Mouse (Mus musculus): ENCODE measurements around the gene Vps36.
A peak's percentile ranks its signal among the peaks of the same experiment; 100 is the strongest.

Vps36 gene

DNA sequence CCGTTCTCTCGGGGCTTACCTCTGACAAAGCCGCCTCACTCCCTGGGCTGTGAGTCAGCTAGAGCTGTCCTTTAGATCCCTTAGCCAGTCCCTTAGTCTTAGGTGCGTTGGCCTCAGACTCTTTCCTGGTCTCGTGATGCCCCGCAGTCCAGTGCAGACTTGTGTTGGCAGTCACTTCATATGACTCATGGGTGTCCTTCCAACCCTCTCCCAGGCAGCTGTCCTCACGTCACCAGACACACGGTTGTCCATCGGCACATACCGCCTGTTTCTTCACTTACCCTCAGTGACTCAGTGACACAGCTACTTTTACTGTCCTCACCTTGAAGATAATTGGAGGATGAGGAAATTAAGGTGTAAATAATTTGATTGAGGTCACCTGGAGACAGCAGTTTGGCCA lies 22.2 kb downstream of the Vps36 start:
- no peak for DNase-seq

DNA sequence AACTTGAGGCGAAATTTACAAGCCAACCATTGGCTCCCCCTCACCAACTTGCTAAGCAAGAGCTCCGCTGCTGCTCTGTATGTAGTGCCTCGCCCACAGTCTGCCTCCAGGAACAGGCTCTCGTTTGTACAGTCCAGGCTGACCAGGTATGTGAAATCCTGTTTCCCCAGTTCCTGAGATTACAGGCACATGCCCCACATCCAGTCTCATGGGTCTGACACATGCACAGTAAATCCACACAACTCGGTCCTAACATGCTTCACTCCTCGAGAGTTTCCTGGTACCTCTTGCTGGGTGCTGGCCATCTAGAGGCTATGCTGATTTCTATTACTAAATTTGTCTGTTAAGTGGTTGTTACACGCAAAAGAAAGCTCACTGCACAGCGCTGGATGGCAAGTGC lies 33.8 kb downstream of the Vps36 start:
- no peak for DNase-seq

DNA sequence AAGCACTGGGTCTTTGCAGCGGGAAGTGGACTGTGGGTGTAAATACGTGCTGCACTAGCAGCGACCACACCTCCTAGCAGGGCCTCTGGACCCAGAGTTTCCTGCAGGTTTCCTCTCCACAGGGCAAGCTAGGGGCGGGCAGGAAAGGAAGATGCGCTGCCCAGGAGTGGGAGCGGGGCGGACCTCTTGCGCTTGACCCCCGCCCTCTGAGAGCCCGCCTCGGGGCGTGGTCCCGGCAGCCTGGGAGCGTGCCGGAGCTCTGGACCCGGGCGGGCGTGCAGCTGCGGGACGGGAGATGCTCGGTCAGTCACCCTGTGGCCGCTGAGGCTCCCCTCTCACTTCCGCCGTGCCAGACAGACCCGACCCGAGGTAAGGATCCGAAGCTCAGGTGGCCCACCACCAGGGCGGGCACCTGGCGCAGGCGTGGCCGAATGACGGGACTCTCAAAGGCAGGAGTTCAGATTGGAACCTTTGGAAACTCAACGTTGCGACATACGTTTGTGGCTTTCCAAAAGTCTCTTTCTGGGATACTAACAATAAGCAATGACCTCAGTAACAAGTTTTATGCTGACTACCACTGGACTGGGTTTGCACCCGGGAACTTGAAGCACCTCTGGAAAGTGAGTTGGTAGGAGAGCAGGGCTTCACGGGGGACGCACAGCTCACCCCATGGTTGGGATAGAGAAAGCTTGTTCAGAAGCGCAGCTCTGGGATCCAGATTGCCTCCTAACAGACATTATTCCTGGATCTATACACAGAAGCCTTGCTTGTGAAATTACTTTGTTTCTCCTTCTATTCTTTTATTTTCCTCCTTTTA lies 34.7 kb downstream of the Vps36 start, which contains the start of gene Thsd1:
Gene Thsd1, plus strand, starts transcription at position 253 of the 817 bp plus-strand sequence.
- DNase-seq = peak; percentile 65

DNA sequence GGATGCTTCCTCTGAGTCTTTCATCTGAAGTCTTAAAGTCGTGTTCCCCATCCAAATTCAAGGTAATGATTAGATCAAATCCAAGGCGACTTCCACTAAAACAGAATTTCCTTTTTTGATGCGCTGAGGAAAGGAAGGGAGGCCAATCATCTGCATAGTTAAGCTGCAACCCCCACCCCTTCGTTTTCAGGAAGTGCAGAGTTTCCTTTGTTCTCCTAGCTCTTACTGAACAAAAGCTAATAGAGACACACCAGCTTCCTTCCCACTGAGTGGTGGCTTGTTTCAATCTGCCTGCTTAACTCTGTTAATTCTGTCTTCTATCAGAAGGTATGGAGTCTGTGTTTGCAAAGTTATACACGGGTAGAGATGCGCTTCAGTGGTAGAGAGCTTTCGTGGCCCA lies 36.0 kb downstream of the Vps36 start:
- peak; percentile 17 for DNase-seq

DNA sequence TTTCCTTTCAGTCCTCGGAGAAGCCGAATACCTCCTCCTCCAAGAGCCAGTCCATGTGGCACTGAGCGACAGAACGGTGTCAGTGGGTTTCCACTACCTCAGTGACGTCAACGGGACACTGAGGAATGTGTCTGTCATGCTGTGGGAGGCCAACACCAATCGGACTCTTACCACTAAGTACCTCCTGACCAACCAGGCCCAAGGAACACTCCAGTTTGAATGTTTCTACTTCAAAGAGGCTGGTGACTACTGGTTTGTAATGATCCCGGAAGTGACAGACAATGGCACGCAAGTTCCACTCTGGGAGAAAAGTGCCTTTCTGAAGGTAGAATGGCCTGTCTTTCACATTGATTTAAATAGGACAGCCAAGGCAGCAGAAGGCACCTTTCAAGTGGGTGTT lies 50.4 kb downstream of the Vps36 start:
- DNase-seq = no peak

DNA sequence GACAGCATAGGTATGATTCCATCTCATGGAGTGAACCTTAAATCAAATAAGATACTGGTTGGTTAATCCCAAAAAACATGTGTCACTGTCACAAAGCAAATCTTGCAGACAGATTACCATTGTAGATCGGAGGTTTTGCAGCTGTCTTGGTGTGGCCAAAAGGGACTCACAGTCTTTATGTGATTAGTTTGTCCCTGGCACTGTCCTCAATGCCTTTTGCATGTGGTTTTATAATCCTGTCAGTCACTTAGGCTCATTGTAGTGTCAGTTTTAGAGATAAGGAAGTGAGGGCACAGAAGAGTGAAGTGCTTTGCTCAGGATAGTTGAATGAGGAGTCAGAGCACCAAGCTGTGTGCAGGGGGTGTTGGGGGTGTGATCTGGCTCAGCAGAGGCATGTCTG lies 53.1 kb downstream of the Vps36 start:
- DNase-seq = no peak

DNA sequence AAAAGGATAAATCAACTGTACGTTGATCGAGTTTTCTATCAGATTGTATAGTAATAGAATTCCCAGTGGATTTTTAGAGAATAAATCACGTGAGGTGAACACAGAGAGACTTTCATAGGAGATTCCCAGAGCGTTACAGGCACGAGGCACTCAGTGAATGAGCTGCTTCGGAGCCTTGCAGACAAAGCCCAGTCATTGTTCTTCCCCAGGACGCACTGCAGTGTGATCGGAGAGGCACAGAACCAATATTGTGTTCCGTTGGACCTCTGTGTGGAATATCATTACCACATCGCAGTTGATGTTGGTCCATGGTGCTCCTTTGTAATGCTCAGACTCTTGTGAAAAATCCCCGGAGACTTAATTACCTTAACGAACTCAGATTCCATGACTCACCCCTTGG lies 55.3 kb downstream of the Vps36 start:
- no peak for DNase-seq

DNA sequence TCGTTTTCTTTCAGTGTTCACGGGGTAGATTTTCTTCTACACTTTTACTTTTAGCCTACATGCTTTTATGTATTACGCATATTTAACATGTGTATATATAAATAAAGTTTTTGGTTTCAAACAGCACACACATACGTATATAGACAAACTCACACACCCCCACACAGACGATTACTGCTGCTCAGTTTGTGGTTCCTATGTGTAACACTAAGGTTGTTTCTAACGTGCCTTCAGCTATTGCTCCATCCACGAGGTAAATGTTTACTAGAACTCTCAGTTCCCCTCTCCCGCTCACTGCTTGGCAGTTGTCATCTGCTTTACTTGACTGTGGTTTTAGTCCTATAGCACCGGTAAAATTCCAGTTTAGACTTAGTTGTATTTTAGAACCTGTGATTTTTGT lies 56.5 kb downstream of the Vps36 start:
- DNase-seq = no peak

DNA sequence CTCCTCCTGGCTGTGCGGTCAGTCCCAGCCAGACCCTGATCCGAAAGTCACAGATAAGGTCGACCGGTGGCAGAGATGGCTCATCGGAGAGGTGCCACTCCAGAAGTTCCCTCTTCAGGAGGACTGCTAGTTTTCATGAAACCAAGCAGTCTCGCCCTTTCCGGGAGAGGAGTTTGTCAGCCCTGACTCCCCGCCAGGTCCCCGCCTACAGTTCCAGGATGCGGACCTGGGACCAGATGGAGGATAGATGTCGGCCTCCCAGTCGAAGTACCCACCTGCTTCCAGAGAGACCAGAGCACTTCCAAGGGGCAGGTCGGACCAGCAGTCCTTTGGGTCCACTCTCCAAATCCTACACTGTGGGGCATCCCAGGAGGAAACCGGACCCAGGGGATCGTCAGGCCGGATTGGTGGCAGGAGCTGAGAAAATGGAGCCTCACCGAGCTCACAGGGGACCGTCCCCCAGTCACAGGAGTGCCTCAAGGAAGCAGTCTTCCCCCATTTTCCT lies 66.4 kb downstream of the Vps36 start:
- no peak for DNase-seq

DNA sequence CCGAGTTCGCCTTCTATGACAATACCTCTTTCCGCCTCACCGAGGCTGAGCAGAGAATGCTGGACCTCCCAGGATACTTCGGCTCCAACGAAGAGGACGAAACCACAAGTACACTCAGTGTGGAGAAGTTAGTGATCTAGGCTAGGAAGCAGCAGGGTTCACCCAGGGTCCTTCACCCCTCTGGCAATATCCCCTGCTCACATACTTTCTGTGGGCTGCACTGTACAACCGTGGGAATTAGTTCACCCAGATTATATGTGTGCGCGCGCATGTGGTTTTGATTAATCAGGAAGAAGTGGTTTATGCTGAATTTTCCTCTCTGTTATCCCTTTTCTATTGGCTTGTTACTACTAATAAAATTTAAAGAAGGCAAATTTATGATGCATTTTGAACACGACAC lies 66.9 kb downstream of the Vps36 start:
- DNase-seq = no peak

DNA sequence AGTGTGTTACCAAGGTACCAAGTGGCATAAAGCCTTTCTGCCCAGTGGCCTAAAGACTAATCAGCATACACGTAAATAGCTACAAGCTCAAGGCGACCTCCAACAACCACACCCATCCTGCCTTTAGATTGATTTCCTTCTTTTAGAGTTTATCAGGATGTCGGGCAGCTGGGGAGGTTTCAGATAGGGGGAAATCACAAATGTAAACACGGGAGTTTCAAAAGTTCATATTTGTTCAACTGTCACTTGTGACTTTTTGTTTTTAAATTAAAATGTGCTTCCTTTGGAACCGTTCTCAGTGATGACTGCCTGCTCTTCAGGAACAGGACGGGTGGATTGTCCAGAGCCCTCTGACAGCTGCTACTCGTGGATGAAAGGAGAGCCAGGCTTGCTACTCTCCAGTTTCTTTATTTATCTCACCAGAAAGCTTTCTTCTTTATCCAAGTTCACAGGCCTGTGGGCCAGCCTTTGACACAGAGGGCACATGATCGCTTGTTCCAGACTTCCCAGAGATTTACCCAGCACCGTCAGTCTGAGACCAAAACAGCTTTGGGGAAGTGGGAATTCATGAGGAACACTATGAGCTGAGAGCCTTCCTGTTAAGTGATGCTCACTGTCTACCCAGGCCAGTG lies 67.6 kb downstream of the Vps36 start:
- peak; percentile 5 for DNase-seq

DNA sequence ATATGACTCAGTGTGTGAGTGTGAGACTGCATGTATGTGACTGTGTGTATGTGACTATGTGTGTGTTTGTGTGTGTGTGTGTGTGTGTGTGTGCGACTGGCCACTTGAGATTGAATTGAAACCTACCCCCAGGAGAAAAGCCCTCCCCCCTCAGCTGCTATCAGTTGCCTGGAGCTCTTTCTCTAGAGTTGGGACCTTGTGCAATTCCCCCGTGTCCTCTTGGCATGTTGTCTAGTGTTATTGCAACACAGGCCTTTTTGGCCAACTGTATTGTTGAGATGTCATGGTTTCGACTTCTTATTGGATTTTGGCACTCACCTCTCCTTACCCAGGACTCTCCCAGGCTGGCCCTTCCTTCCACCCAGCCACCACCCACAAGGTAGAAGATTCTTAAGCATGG lies 69.7 kb downstream of the Vps36 start:
- DNase-seq = no peak

DNA sequence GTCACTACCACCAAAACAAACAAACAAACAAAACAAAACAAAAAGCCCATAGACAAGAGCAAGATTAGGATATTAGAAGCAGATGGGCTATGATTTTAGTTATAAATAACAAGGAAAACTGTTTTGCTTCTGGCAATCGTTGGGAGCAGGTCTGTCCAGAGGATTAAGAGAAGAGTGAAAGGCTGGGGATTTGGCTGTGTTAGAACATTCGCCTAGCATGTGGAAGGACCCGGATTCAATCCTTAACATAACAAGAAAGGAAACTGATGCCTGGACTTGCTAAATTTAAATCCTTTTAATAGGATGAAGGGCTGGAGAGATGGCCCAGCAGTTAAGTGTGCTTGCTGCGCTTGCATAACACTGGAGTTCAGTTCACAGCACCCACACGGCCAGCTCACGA lies 71.7 kb downstream of the Vps36 start:
- DNase-seq = no peak

DNA sequence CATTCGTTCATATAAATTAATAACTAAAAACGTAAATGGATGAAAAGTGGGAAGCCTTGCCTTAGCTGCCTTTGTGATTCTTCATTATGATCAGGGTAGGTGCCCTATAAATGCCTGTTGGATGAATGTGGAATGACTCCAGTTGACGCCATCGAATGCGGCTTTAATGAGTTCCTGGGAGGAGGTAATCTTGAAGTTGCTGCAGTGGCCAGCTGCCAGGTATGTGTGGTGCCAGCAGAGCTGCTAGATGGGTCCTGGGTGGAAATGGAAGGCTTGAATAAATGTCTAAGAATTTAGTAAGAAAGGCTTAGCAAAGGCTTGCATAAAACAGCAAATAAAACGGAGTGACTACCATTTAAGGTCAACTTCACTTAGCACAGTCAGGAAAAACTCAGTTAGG lies 72.2 kb downstream of the Vps36 start:
- DNase-seq = peak; percentile 13

DNA sequence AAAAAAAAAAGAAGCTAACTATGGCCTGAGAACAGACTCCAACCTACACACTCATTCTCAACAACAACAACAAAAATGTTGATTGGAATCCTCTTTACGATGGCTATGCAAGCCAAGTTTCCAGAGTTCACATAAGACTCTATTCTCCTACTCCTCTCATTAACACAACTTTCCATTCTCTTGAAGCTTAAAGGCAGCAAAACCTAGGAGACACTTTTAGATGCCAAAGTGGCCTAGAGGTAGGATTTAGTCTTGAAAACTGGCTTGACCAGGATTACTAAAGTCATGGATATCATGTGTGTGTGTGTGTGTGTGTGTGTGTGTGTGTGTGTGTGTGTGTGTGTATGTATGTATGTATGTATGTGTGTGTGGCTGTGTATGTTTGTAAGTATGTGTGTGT lies 72.6 kb downstream of the Vps36 start:
- DNase-seq = no peak

DNA sequence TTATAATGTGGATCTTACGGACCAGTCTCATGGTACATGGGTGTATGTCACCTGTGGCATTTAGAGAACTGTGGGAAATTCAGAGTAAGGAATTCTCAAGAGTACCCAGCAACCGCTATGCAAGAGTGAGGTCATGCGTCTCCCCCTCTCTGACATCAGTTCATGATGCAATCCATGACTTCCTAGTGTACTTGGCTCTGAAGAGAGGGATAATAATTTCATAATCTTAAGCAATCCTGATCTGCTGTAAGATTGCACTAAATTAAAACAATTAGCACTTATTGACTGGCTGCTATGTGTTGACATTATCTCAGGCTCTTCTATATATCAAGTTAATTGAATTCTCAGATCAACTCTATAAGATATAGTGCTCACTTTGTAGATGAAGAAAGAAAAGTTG lies 74.2 kb downstream of the Vps36 start:
- DNase-seq = no peak
